Mouse (Mus musculus) G1E (cell line): ENCODE measurements around the gene Camta1. TPM values are rescaled to one million over a fixed set of nuclear protein-coding genes. Genes with fewer than 3 reads are reported as not detected.
A peak's percentile ranks its signal among the peaks of the same experiment; 100 is the strongest.

ENCODE experiments used
- ATAC-seq: 2 replicates; pipeline ENCODE4 v1.8.0; 2016; ENCODE audit warnings: mild to moderate bottlenecking; ENCODE audit not compliant: insufficient number of reproducible peaks, poor library complexity, low FRiP score, severe bottlenecking; ENCODE audit errors: extremely low read depth
- DNase-seq: peaks from one replicate; pipeline ENCODE4 v3.0.0; 2012; ENCODE audit warnings: low spot score
- H3K27me3 ChIP-seq: 2 replicates; pipeline ENCODE4 v1.6.1; 2012; ENCODE audit warnings: mild to moderate bottlenecking, low read length, inconsistent platforms; ENCODE audit not compliant: insufficient read depth
- H3K36me3 ChIP-seq: replicated peaks from 2 replicates; pipeline ENCODE3; 2012; ENCODE audit warnings: mild to moderate bottlenecking, inconsistent platforms
- H3K4me1 ChIP-seq: 2 replicates; pipeline ENCODE4 v1.6.1; 2012; ENCODE audit warnings: low read depth, low read length, inconsistent platforms, mixed read lengths; ENCODE audit not compliant: insufficient read depth
- H3K4me3 ChIP-seq: 2 replicates; pipeline ENCODE4 v1.5.1; 2012; ENCODE audit warnings: low read depth, mild to moderate bottlenecking, inconsistent platforms, low read length, moderate library complexity, mixed read lengths
- H3K9me3 ChIP-seq: replicated peaks from 2 replicates; pipeline ENCODE4 v1.6.1; 2012; ENCODE audit warnings: inconsistent platforms
- CTCF ChIP-seq: IDR thresholded peaks from 2 replicates; pipeline ENCODE4 v1.5.1; 2012; ENCODE audit warnings: low read depth, low read length, inconsistent platforms, mixed read lengths
- GATA1 ChIP-seq: IDR thresholded peaks from 2 replicates; pipeline ENCODE4 v1.6.1; 2012; ENCODE audit warnings: borderline replicate concordance, low read length, inconsistent platforms, mixed read lengths
- GATA2 ChIP-seq: IDR thresholded peaks from 2 replicates; pipeline ENCODE4 v1.6.1; 2012; ENCODE audit warnings: low read depth, low read length, inconsistent platforms, borderline replicate concordance
- POLR2AphosphoS5 ChIP-seq: IDR thresholded peaks from 2 replicates; pipeline ENCODE4 v1.6.1; 2012; ENCODE audit warnings: low read depth, low read length, inconsistent platforms; ENCODE audit not compliant: insufficient replicate concordance
- TAL1 ChIP-seq: conservative IDR thresholded peaks from 2 replicates; pipeline ENCODE4 v1.6.1; 2012; ENCODE audit warnings: low read depth, low read length, inconsistent platforms, mixed read lengths
- polyA plus RNA-seq: library from polyadenylated mRNA; stranded (reverse); fragments of >175 nt; gene quantifications from 2 replicates; pipeline ENCODE4 v1.2.3, GENCODE M21; 2012
- total RNA-seq, 2 experiments: library from RNA; stranded (forward) in 1 of 2; stranded (reverse) in 1 of 2; fragments of 200-1000 nt in 1 of 2; fragments of >200 nt in 1 of 2; fragmentation: Nextera tagmentation in 1 of 2; gene quantifications; 2 replicates each; pipeline ENCODE4 v1.2.3; 2014 to 2017

The Camta1 gene
- total and polyA plus RNA-seq, 3 experiments = 10.8 to 113 (median 25.7) TPM

DNA sequence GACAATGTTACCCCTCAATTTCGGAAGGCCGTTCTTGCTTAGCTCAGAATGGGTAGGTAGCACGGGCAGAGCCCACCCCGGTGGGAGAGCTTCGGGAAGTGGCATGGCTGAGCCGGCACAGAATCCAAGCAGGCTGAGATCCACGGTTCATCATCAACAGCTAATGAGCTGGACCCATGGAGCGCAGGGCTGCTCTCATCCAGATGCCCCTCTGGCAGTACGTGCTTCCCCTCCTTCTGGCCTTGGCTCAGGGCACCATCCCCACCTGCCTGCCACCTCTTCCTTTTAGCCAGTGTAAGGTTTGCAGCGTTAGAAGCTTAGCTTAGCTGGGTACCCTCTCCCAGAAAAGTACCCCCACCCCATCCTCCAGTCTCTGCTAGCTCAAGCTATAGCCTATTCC lies 545.2 kb downstream of the Camta1 start:
- DNase-seq = no peak
- Histone ChIP-seq H3K4me1 (no peaks in the 10 kb centered on the region), H3K9me3 (peaks cover 92% of the 10 kb centered on the region), H3K36me3 (no peaks in the 10 kb centered on the region), H3K4me3 (peak overlapping the region; percentile 23; the same call in 1 of the 2 replicates), H3K27me3 (no peaks in the 10 kb centered on the region)
- ATAC-seq = no peak
- TF ChIP-seq POLR2AphosphoS5 (no peak), TAL1 (no peak), GATA1 (no peak), GATA2 (no peak), CTCF (no peak)

DNA sequence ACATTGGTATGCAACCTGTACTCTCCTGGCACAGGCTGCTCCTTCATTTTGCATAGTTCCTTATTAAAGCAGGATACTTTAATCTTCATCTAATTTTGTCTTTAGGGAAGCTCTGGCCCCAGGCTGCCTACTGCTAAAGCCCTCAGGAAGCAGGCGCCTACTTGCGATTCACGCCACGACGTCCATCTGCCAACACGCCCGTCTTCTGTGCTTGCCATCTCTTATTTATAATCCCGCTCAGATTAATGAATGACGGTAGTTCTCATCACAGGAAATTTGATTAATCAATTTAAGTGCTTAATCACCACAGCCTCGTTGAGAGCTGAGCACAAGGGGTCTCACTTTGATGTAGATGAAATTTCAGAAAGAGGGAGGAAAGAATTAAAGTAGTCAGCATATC lies 546.0 kb downstream of the Camta1 start:
- Histone ChIP-seq H3K4me1 (no peaks in the 10 kb centered on the region), H3K9me3 (peaks cover 92% of the 10 kb centered on the region), H3K36me3 (no peaks in the 10 kb centered on the region), H3K27me3 (no peaks in the 10 kb centered on the region), H3K4me3 (no peak overlapping the region)
- no peak for DNase-seq
- TF ChIP-seq CTCF (no peak), GATA1 (no peak), GATA2 (no peak)
- ATAC-seq = no peak

DNA sequence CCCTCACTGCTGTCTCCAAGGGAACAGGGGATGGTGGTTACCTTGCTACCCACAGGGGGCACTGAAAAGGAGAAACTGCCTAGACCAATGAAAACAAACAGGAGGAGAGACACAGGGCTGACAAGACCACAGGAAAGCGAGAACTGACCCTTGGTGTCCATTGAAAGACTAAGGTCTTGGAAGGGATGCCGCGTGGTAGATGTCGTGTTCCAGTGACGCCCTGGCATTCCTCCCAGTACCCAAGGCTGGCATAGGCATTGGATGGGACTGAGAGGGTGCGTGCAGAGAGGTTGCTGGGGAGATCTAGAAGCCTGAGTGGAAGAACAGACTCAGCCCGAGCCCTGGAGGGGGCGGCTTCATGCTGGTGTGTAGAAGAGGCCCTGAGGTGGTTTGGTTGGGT lies 550.9 kb downstream of the Camta1 start:
- no peak for DNase-seq
- Histone ChIP-seq H3K4me3 (no peak overlapping the region), H3K36me3 (no peaks in the 10 kb centered on the region), H3K4me1 (no peaks in the 10 kb centered on the region), H3K27me3 (no peaks in the 10 kb centered on the region), H3K9me3 (peaks cover 90% of the 10 kb centered on the region)
- TF ChIP-seq POLR2AphosphoS5 = no peak
- TF ChIP-seq TAL1 = no peak
- TF ChIP-seq GATA1 = no peak
- TF ChIP-seq GATA2 = no peak
- TF ChIP-seq CTCF = no peak
- no peak for ATAC-seq

DNA sequence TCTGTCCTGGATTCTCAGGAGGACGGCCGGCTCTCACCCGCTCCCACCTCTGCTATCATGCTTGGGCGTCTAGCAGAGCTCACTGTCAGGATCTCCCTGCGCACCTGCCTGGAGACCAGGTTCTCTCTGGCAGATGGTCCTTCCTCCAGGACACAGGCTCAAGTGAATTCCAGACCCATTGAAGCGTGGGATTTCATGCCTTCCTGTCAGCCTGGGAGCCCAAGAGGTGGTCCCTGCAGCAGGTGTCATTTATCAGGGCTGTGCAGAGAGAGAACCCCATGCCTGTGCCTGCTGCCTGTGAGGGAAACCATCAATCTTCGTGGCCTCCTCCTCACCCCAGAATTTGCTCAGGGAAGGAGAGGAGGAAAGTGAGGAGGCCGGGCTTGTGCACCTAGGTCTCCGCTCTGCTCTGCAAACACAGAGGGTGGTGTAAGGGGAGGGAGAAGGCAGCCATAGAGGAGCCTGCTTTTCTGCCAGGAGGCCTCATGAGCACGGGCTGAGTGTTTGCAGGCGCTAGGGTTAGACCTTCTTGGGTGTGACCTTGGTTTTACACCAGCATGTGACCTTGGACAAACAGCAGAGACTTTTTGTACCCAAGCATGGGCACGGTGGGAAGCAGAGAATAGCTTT lies 551.5 kb downstream of the Camta1 start:
- H3K4me1 ChIP-seq = no peaks in the 10 kb centered on the region
- no peaks in the 10 kb centered on the region for H3K27me3 ChIP-seq
- no peaks in the 10 kb centered on the region for H3K36me3 ChIP-seq
- no peak overlapping the region for H3K4me3 ChIP-seq
- DNase-seq (no peak), ATAC-seq (no peak)
- H3K9me3 ChIP-seq = peaks cover 90% of the 10 kb centered on the region
- no peak for TF ChIP-seq GATA2
- no peak for TF ChIP-seq POLR2AphosphoS5
- TF ChIP-seq GATA1 = no peak
- TF ChIP-seq TAL1 = no peak
- no peak for TF ChIP-seq CTCF

DNA sequence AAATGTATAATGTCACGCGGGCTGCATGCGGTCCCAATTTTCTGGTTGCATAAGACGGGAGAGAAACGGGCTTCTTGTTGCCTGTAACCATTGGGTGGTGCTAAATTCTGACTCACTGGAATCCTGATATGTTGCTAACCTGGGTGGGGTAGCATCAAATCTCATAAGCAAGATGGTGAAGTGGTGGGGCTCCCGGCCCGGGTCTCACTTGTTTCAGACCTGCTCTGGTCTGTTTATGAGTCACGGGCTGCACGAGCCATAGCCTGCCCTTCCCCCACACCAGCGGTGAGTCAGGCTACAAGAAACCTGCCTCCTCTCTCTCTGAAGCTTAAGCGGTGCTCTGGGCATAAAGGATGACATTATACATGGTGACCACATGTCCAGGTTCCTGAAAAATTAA lies 554.8 kb downstream of the Camta1 start:
- TF ChIP-seq GATA2 (no peak), POLR2AphosphoS5 (no peak), GATA1 (no peak)
- no peak for ATAC-seq

DNA sequence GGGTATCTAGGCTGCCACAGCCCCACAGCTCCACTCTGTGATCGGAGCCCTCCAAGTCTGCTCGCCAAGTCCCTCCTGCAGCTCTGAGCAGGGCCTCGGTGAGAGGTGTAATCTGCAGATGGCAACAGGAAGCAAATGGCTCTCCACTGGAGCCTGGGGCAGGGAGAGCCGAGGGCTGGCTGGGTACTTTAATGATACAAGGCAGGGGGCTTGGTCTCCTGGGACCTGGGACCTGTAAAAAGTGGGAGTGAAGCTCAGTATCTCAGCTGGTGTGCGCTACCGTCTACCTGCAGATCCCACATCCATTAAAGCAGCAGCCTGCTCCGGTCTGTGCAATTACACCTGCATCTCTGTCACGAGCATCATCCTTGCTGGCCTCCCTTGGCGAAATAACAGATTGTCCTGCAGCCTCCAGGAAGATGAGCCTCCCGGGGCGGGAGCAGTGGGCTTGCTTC lies 555.3 kb downstream of the Camta1 start:
- H3K4me3 ChIP-seq = no peak overlapping the region
- H3K4me1 ChIP-seq = no peaks in the 10 kb centered on the region
- TF ChIP-seq GATA1 = no peak
- no peak for TF ChIP-seq POLR2AphosphoS5
- TF ChIP-seq CTCF = no peak
- TF ChIP-seq GATA2 = no peak
- no peak for TF ChIP-seq TAL1
- H3K27me3 ChIP-seq = no peaks in the 10 kb centered on the region
- no peak for DNase-seq
- H3K36me3 ChIP-seq = no peaks in the 10 kb centered on the region
- peaks cover 92% of the 10 kb centered on the region for H3K9me3 ChIP-seq
- ATAC-seq = no peak

More for the DNA sequence above, 554.8 kb downstream of the Camta1 start:
- no peaks in the 10 kb centered on the region for H3K4me1 ChIP-seq
- DNase-seq = no peak
- no peaks in the 10 kb centered on the region for H3K36me3 ChIP-seq
- H3K9me3 ChIP-seq = peaks cover 92% of the 10 kb centered on the region
- no peak overlapping the region for H3K4me3 ChIP-seq
- no peaks in the 10 kb centered on the region for H3K27me3 ChIP-seq
